Mouse (Mus musculus): ENCODE results near the gene Srd5a3. TPM values are rescaled to one million over a fixed set of nuclear protein-coding genes. Genes with fewer than 3 reads are reported as not detected.

The Srd5a3 gene
- polyA plus RNA-seq, 1 experiment from 2014 or later = 36.4 TPM

DNA sequence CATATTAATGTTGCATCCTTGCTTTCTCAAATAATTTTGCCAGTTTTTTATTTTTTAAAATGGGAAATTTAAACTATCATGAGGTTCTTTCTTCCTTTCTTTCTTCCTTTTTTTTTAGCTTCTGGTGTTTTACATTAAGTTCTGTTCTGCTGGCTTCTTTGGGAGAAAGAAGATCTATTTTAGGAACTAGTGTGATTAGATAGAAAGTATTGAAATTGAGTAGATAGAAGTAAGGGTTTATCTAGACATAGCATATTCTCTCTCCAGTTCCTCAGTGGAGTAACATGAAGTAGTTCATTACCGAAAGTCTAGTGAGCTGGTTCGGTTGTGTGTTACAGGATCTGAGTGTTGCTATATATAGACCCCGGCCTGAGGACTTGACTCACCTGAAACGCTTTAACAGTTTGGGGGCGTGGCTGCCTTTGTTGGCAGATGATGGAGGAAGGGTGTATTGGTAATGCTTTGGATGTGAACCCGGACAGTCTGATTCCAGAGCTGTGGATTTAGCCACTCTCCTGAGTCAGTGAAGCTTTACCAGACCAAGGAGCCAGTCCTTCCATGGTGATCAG lies 54.4 kb downstream of the Srd5a3 start:
- no peak overlapping the region for H3K27ac ChIP-seq
- peaks cover 12% of the 10 kb centered on the region; the same call in 1 of the 2 replicates for H3K4me1 ChIP-seq
- peaks cover 40% of the 10 kb centered on the region for H3K36me3 ChIP-seq
- no peak for ATAC-seq (ENCODE audit: insufficient number of reproducible peaks, insufficient read depth, low FRiP score, low TSS enrichment, low read depth)
- no peaks in the 10 kb centered on the region for H3K27me3 ChIP-seq
- H3K9me3 ChIP-seq = no peaks in the 10 kb centered on the region
- no peak overlapping the region for H3K9ac ChIP-seq
- H3K4me3 ChIP-seq = no peak overlapping the region
- no peak overlapping the region for H3K4me2 ChIP-seq
- WGBS = 79% methylated on average over 6 of the region's 6 CpGs

DNA sequence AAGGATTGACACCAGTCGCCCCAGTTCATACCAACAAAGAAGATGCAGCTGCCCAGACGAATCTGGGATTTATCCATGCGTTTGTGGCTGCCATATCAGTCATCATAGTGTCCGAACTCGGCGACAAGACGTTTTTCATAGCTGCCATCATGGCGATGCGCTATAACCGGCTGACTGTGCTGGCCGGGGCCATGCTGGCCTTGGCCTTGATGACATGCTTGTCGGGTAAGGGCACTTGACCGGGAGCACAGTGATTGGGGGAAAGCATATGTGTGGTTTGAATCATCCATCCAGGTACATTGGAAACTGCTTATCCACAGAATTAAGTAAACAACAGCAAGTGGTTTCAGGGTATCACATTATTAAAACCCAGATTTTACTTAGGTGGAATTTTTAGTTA lies 59.3 kb downstream of the Srd5a3 start:
- Histone ChIP-seq H3K27me3 (no peaks in the 10 kb centered on the region), H3K27ac (no peak overlapping the region), H3K4me3 (no peak overlapping the region), H3K36me3 (peaks cover 59% of the 10 kb centered on the region), H3K4me2 (no peak overlapping the region), H3K9me3 (no peaks in the 10 kb centered on the region), H3K9ac (no peak overlapping the region), H3K4me1 (no peaks in the 10 kb centered on the region)
- ATAC-seq (ENCODE audit: insufficient number of reproducible peaks, insufficient read depth, low FRiP score, low TSS enrichment, low read depth) = no peak
- 94% methylated on average over 13 of the region's 13 CpGs for WGBS

DNA sequence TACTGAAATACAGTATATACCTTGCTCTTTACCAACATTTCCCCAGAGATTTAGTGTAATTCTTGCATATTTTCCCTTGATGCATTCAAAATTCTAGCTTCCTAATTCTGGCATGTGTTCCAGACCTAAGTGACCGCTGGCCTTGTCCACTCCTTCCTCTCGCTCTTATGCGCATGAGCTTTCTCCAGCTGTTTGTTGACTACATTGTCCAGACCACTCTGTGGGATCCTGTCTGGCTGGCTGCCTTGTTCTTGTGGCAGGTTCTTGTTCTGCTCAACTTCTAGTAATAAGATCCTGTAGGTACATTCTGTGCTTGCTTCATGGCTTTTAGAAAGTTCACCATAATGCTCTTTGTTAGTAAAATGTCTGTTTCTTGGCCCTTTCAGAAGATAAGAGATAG lies 63.1 kb downstream of the Srd5a3 start:
- Histone ChIP-seq H3K27ac (no peak overlapping the region), H3K4me1 (no peaks in the 10 kb centered on the region), H3K4me2 (no peak overlapping the region), H3K27me3 (no peaks in the 10 kb centered on the region), H3K9ac (no peak overlapping the region), H3K9me3 (no peaks in the 10 kb centered on the region), H3K4me3 (no peak overlapping the region), H3K36me3 (peaks cover 77% of the 10 kb centered on the region)
- no peak for ATAC-seq (ENCODE audit: insufficient number of reproducible peaks, insufficient read depth, low FRiP score, low TSS enrichment, low read depth)
- WGBS = 94% methylated on average over 3 of the region's 3 CpGs

Other genes starting within 250 kb of the Srd5a3 start
- gene Kdr, start 161.8 kb upstream of the Srd5a3 start, polyA plus RNA-seq (2015; fragmentation: Nextera tagmentation; extraction: Ambion mirVana) = 20.6 and 23.3 TPM in 2 replicates
- gene Tmem165, start 43.6 kb downstream of the Srd5a3 start, polyA plus RNA-seq (2015; fragmentation: Nextera tagmentation; extraction: Ambion mirVana) = 104 and 107 TPM in 2 replicates
- gene Clock, start 164.5 kb downstream of the Srd5a3 start, polyA plus RNA-seq (2015; fragmentation: Nextera tagmentation; extraction: Ambion mirVana) = 15.2 and 17.7 TPM in 2 replicates
- gene Pdcl2, start 190.9 kb downstream of the Srd5a3 start, polyA plus RNA-seq (2015; fragmentation: Nextera tagmentation; extraction: Ambion mirVana) = not detected in 2 replicates
- gene Nmu, start 223.5 kb downstream of the Srd5a3 start, polyA plus RNA-seq (2015; fragmentation: Nextera tagmentation; extraction: Ambion mirVana) = 0.25 TPM in 1 of 2 replicates, not detected in the other

Measured in embryonic facial prominence, embryonic 13.5 days (tissue).